Mouse (Mus musculus) embryonic facial prominence, embryonic 11.5 days (tissue): ENCODE data around the gene Dyrk1a. TPM values are rescaled to one million over a fixed set of nuclear protein-coding genes. Genes with fewer than 3 reads are reported as not detected.

ENCODE experiments used
- ATAC-seq: fragments of 200-750 bp; cut with Nextera tagmentation; replicated peaks from 2 replicates; pipeline ENCODE4 v1.8.0; 2017; ENCODE audit warnings: low read depth; ENCODE audit not compliant: insufficient number of reproducible peaks, low FRiP score, low TSS enrichment
- DNase-seq: peaks from one replicate; pipeline ENCODE4 v3.0.0-alpha.2; 2015; ENCODE audit warnings: low spot score
- H3K27ac ChIP-seq: fragments of 300-500 bp; sonication (generic); replicated peaks from 2 replicates; pipeline ENCODE4 v1.5.1; 2014; ENCODE audit warnings: mild to moderate bottlenecking, low read depth, low read length, control low read depth
- H3K27me3 ChIP-seq: fragments of 300-500 bp; sonication (generic); 2 replicates; pipeline ENCODE4 v1.6.1; 2014; ENCODE audit warnings: mild to moderate bottlenecking, low read length, moderate library complexity, mixed read lengths; ENCODE audit not compliant: control insufficient read depth, insufficient read depth
- H3K36me3 ChIP-seq: fragments of 300-500 bp; sonication (generic); replicated peaks from 2 replicates; pipeline ENCODE4 v1.6.1; 2014; ENCODE audit warnings: low read depth, mild to moderate bottlenecking, low read length, moderate library complexity, mixed read lengths; ENCODE audit not compliant: control insufficient read depth, insufficient read depth
- H3K4me1 ChIP-seq: fragments of 300-500 bp; sonication (generic); 2 replicates; pipeline ENCODE4 v1.6.1; 2014; ENCODE audit warnings: low read length, mixed read lengths; ENCODE audit not compliant: control insufficient read depth, insufficient read depth
- H3K4me2 ChIP-seq: fragments of 300-500 bp; sonication (generic); 2 replicates; pipeline ENCODE4 v1.6.1; 2014; ENCODE audit warnings: low read depth, mild to moderate bottlenecking, control low read depth, low read length, moderate library complexity
- H3K4me3 ChIP-seq: fragments of 300-500 bp; sonication (generic); 2 replicates; pipeline ENCODE4 v1.5.1; 2014; ENCODE audit warnings: low read depth, low read length, control low read depth
- H3K9ac ChIP-seq: fragments of 300-500 bp; sonication (generic); replicated peaks from 2 replicates; pipeline ENCODE4 v1.6.1; 2014; ENCODE audit warnings: mild to moderate bottlenecking, control low read depth, low read length
- H3K9me3 ChIP-seq: fragments of 300-500 bp; sonication (generic); replicated peaks from 2 replicates; pipeline ENCODE4 v1.6.1; 2016; ENCODE audit warnings: mild to moderate bottlenecking, low read length, inconsistent platforms, mixed read lengths; ENCODE audit not compliant: control insufficient read depth
- WGBS: fragments of 180-500 bp; shearing (Covaris S2); extraction: QIAGEN DNeasy Blood & Tissue Kit; methylation state at CpG from one replicate; pipeline ENCODE4 v1.1.7; 2014; 5-methylcytosine and 5-hydroxymethylcytosine counted together
- polyA plus RNA-seq: library from polyadenylated mRNA; unstranded; fragments of >200 nt; fragmentation: Nextera tagmentation; extraction: Ambion mirVana; gene quantifications from 2 replicates; pipeline ENCODE4 v1.2.1, GENCODE M21; 2014

Dyrk1a gene
- polyA plus RNA-seq, 1 experiment from 2014 or later: 13.6 TPM

GRCm38 (mm10) chr16:94574025-94574717 is 4.4 kb downstream of the Dyrk1a start:
- H3K4me1 ChIP-seq: peaks cover 2% of the 10 kb centered on the region; the same call in 1 of the 2 replicates
- no peak overlapping the region for H3K4me2 ChIP-seq
- no peak overlapping the region for H3K27ac ChIP-seq
- H3K36me3 ChIP-seq: no peaks in the 10 kb centered on the region
- WGBS: 89% methylated on average over 3 of the region's 3 CpGs
- no peak overlapping the region for H3K9ac ChIP-seq
- no peak for DNase-seq
- no peaks in the 10 kb centered on the region for H3K9me3 ChIP-seq
- ATAC-seq: no peak
- no peaks in the 10 kb centered on the region for H3K27me3 ChIP-seq
- H3K4me3 ChIP-seq: no peak overlapping the region

GRCm38 (mm10) chr16:94574718-94575094 is 4.9 kb downstream of the Dyrk1a start:
- Histone ChIP-seq H3K4me1 (peaks cover 2% of the 10 kb centered on the region; the same call in 1 of the 2 replicates), H3K4me3 (no peak overlapping the region)

GRCm38 (mm10) chr16:94575757-94576156 is 5.9 kb downstream of the Dyrk1a start:
- Histone ChIP-seq H3K27ac (no peak overlapping the region), H3K4me1 (peaks cover 2% of the 10 kb centered on the region; the same call in 1 of the 2 replicates)

More at GRCm38 (mm10) chr16:94574718-94575094, 4.9 kb downstream of the Dyrk1a start:
- no peak overlapping the region for H3K27ac ChIP-seq
- H3K9ac ChIP-seq: no peak overlapping the region
- no peak for DNase-seq
- H3K27me3 ChIP-seq: no peaks in the 10 kb centered on the region
- ATAC-seq: no peak
- H3K4me2 ChIP-seq: no peak overlapping the region
- H3K9me3 ChIP-seq: no peaks in the 10 kb centered on the region
- no peaks in the 10 kb centered on the region for H3K36me3 ChIP-seq

DNA sequence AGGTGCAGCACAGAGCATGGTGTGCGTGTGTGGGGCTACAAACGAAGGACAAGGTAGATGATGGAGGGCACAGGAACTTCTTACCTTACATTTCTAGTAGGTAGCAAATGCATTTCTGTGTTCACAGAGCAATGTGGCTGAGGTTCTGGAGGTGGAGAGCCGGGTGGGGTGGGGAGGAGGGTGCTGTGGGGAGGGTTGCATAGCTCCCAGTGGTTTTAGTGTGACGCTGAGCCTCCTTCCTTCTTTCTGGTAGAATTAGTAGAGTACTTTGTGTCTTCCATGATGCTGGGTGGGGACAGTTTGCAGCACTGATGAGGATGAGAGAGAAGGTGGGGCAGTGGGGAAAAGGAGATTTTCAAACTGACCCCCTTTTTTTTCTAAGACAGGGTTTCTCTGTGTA is 9.5 kb downstream of the Dyrk1a start:
- Histone ChIP-seq H3K27me3 (no peaks in the 10 kb centered on the region), H3K4me1 (0 out of 2 replicates have a peak, but pooled peaks cover 2% of the 10 kb centered on the region), H3K4me3 (no peak overlapping the region), H3K4me2 (no peak overlapping the region), H3K9me3 (no peaks in the 10 kb centered on the region), H3K36me3 (no peaks in the 10 kb centered on the region), H3K27ac (no peak overlapping the region), H3K9ac (no peak overlapping the region)
- 95% methylated on average over 4 of the region's 4 CpGs for WGBS
- DNase-seq (no peak), ATAC-seq (no peak)

More at GRCm38 (mm10) chr16:94575757-94576156, 5.9 kb downstream of the Dyrk1a start:
- WGBS: 67% methylated on average over 5 of the region's 5 CpGs
- ATAC-seq (no peak), DNase-seq (no peak)
- Histone ChIP-seq H3K9me3 (no peaks in the 10 kb centered on the region), H3K36me3 (no peaks in the 10 kb centered on the region), H3K27me3 (no peaks in the 10 kb centered on the region), H3K9ac (no peak overlapping the region), H3K4me3 (no peak overlapping the region), H3K4me2 (no peak overlapping the region)

DNA sequence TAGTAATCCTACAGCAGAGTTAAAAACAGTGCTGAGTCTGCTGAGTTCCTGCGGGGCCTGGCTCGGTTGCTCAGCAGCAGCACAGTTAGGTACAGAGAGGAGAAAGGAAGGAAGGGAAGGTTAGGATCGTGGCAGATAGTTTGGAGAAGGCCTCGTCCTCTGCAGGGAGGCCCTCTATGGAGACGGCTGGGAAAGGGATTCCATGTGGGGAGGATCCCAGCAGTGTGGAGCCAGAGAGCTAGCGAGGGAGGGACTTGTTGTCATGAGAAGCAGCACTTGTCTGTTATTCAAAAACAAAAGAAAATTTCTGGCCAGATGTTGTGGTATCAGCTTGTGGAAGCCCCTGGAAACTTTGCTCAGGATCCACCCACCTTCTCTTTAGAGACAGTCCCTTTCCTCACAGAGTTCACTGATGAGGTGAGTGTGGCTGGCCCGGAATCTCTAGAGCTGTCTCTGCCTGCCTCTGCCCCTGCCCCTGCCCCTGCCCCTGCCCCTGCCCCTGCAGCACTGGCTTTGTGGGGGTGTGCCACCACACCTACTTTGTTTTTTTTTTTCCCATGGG is 11.1 kb downstream of the Dyrk1a start:
- WGBS: 40% methylated on average over 7 of the region's 7 CpGs
- no peaks in the 10 kb centered on the region for H3K27me3 ChIP-seq
- H3K27ac ChIP-seq: no peak overlapping the region
- H3K4me3 ChIP-seq: no peak overlapping the region
- no peak overlapping the region for H3K4me2 ChIP-seq
- H3K4me1 ChIP-seq: 0 out of 2 replicates have a peak, but pooled peaks cover 2% of the 10 kb centered on the region
- H3K9ac ChIP-seq: no peak overlapping the region
- no peak for DNase-seq
- no peaks in the 10 kb centered on the region for H3K9me3 ChIP-seq
- no peaks in the 10 kb centered on the region for H3K36me3 ChIP-seq
- ATAC-seq: no peak

DNA sequence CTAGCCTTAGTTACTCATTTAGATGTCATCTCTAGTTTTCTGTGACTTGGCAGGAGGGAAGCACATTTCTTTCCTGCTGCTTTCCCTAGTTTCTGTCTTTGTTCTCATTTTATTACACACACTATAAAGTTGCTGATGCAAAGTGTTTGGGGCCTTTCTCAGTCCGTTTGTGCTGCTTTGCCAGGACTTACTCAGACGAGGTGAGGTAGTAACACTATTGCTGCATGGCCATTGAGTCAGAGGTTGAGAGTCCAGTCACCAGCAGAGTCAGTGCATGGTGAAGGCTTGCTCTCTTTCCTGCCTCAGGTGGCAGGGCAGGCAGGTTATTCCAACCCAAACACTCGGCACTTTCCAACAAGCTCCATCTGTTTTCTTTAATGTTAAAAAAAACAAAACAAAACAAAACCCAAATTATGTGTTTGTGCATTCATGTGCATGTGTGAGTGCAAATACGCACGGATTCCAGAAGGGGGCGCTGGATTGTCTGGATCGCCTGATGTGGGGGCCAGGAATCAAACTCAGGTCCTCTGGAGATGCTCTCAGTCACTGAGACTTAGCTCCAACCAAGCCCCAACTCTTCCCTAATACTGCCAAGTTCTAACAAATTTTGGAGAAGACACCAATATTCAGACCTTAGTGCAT is 16.7 kb downstream of the Dyrk1a start:
- no peak overlapping the region for H3K4me3 ChIP-seq
- no peak overlapping the region for H3K27ac ChIP-seq
- H3K9ac ChIP-seq: no peak overlapping the region
- 69% methylated on average over 7 of the region's 7 CpGs for WGBS
- DNase-seq (no peak), ATAC-seq (no peak)
- no peaks in the 10 kb centered on the region for H3K9me3 ChIP-seq
- H3K36me3 ChIP-seq: no peaks in the 10 kb centered on the region
- H3K27me3 ChIP-seq: no peaks in the 10 kb centered on the region
- no peak overlapping the region for H3K4me2 ChIP-seq
- 0 out of 2 replicates have a peak, but pooled peaks cover 2% of the 10 kb centered on the region for H3K4me1 ChIP-seq

DNA sequence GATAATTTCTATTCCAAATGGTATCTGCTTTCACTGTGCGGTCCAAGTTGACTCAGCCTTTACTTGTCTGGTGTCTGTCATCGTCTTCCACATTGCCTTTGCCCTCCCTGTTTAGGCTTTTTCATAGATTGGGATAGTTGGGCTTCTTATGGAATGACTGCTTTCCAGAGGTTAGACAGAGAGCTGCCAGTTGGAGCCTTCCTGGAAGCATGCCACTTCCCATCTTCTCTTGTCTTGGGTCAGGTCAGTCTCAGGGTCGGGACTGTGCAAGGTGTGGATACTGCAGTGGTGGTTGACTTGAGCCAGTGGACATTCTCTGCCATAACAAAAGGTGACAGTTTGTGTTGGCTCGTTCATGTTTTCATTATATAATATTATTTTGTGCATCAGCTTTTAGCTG is 17.7 kb downstream of the Dyrk1a start:
- Histone ChIP-seq H3K27ac (no peak overlapping the region), H3K36me3 (no peaks in the 10 kb centered on the region), H3K27me3 (no peaks in the 10 kb centered on the region), H3K4me1 (0 out of 2 replicates have a peak, but pooled peaks cover 2% of the 10 kb centered on the region), H3K4me2 (no peak overlapping the region), H3K4me3 (no peak overlapping the region), H3K9ac (no peak overlapping the region), H3K9me3 (no peaks in the 10 kb centered on the region)
- no peak for DNase-seq
- ATAC-seq: no peak
- 87% methylated on average over 4 of the region's 4 CpGs for WGBS

- Histone ChIP-seq H3K9me3 (no peaks in the 10 kb centered on the region), H3K36me3 (no peaks in the 10 kb centered on the region), H3K4me3 (no peak overlapping the region), H3K4me2 (no peak overlapping the region), H3K27me3 (no peaks in the 10 kb centered on the region), H3K9ac (no peak overlapping the region), H3K27ac (no peak overlapping the region), H3K4me1 (0 out of 2 replicates have a peak, but pooled peaks cover 2% of the 10 kb centered on the region)
- ATAC-seq (no peak), DNase-seq (no peak)
- 76% methylated on average over 8 of the region's 8 CpGs for WGBS
Measured at GRCm38 (mm10) chr16:94588171-94588570, 18.4 kb downstream of the Dyrk1a start.
